ENCODE assay signal across 20 mouse cellular contexts in the genomic region with DNA sequence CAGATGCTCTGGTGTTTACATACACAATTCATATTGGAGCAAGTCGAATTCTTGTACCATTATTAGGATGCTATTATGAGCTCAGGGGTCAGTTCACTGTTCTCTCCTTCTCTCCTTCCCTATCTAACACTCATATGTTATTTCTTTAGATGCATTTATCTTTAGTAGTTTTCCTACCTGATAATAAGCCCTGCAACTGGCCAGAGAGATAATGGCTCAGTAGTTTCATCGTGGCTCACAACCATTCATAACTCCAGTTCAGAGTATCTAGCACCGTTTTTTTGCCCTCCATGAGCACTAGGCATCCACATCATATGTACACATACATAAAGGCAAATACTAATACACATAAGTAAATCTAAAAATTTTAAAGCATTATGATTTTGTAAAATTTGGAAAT. TPM values are rescaled to one million over a fixed set of nuclear protein-coding genes. Genes with fewer than 3 reads are reported as not detected.
A peak's percentile ranks its signal among the peaks of the same experiment; 100 is the strongest.
DNase-seq lines count a peak whose midpoint lies in the region; ATAC-seq and TF ChIP-seq lines count a peak whose summit lies in the region.
"Had no signal": no experiment of that assay in that cellular context is flagged by ENCODE, and none has a peak within 500 bp of the region (broad histone marks: within the 10 kb centered on the region; RNA-seq: fewer than 3 reads in every experiment).

No protein-coding gene starts in this region.

- no peak overlapping the region for H3K27ac ChIP-seq in liver, embryonic 12.5 days
- H3K27ac ChIP-seq in liver, embryonic 16.5 days (ENCODE audit: low read length) = no peak overlapping the region
- H3K27ac ChIP-seq in midbrain, embryonic 13.5 days = no peak overlapping the region
- H3K27ac ChIP-seq in cerebellum, adult 2 months (ENCODE audit: insufficient read depth, low read length) = no peak overlapping the region
- H3K27ac ChIP-seq: embryonic facial prominence, embryonic 13.5 days; forebrain, embryonic 12.5 days; heart, embryonic 10.5 days; hindbrain, embryonic 13.5 days had no signal

- no peaks in the 10 kb centered on the region for H3K27me3 ChIP-seq in liver, embryonic 12.5 days (replicated peaks)
- no peaks in the 10 kb centered on the region for H3K27me3 ChIP-seq in liver, embryonic 16.5 days (ENCODE audit: control insufficient read depth, insufficient read depth, low read depth, low read length)
- no peaks in the 10 kb centered on the region for H3K27me3 ChIP-seq in midbrain, embryonic 13.5 days
- H3K27me3 ChIP-seq in cerebellum, adult 2 months (ENCODE audit: control insufficient read depth, insufficient read depth, low read length) = no peaks in the 10 kb centered on the region
- H3K27me3 ChIP-seq: embryonic facial prominence, embryonic 13.5 days; forebrain, embryonic 12.5 days; hindbrain, embryonic 13.5 days; Patski had no signal

- no peaks in the 10 kb centered on the region for H3K9me3 ChIP-seq in liver, embryonic 12.5 days (replicated peaks)
- H3K9me3 ChIP-seq in liver, embryonic 16.5 days (replicated peaks; ENCODE audit: control insufficient read depth, low read length) = no peaks in the 10 kb centered on the region
- no peaks in the 10 kb centered on the region for H3K9me3 ChIP-seq in midbrain, embryonic 13.5 days
- H3K9me3 ChIP-seq: embryonic facial prominence, embryonic 13.5 days; forebrain, embryonic 12.5 days; heart, embryonic 10.5 days; hindbrain, embryonic 13.5 days had no signal

- intact Hi-C loops in heart, postnatal 14 days (cut with DNase I) = no loop called here

- peaks cover 74% of the 10 kb centered on the region for H3K36me3 ChIP-seq in liver, embryonic 12.5 days
- H3K36me3 ChIP-seq in liver, embryonic 16.5 days (ENCODE audit: control insufficient read depth, insufficient read depth) = peaks cover 12% of the 10 kb centered on the region
- H3K36me3 ChIP-seq in midbrain, embryonic 13.5 days = peaks cover 13% of the 10 kb centered on the region

- H3K4me3 ChIP-seq in liver, embryonic 12.5 days = no peak overlapping the region
- no peak overlapping the region for H3K4me3 ChIP-seq in liver, embryonic 16.5 days (ENCODE audit: low read depth, low read length)
- H3K4me3 ChIP-seq in midbrain, embryonic 13.5 days (replicated peaks) = no peak overlapping the region
- no peak overlapping the region for H3K4me3 ChIP-seq in cerebellum, adult 2 months (replicated peaks; ENCODE audit: insufficient read depth, low read depth, low read length)
- H3K4me3 ChIP-seq: embryonic facial prominence, embryonic 13.5 days; forebrain, embryonic 12.5 days; heart, embryonic 10.5 days; hindbrain, embryonic 13.5 days had no signal

- no peak overlapping the region for H3K9ac ChIP-seq in liver, embryonic 12.5 days
- H3K9ac ChIP-seq in liver, embryonic 16.5 days (ENCODE audit: low read depth, low read length) = no peak overlapping the region
- no peak overlapping the region for H3K9ac ChIP-seq in midbrain, embryonic 13.5 days (replicated peaks)
- H3K9ac ChIP-seq: embryonic facial prominence, embryonic 13.5 days; forebrain, embryonic 12.5 days; hindbrain, embryonic 13.5 days had no signal

- no peak for TF ChIP-seq POLR2A in cerebellum, adult 2 months (IDR thresholded peaks at IDR 0.05; ENCODE audit: borderline replicate concordance, insufficient read depth, low read length)

- peak; percentile 83 for ATAC-seq in liver, embryonic 12.5 days
- peak; percentile 78 for ATAC-seq in liver, embryonic 16.5 days (ENCODE audit: low read depth)
- no peak for ATAC-seq in midbrain, embryonic 13.5 days
- ATAC-seq: activated CD4-positive, CD25-positive, alpha-beta regulatory T cell, adult 4 months; forebrain, embryonic 16.5 days; Patski had no signal

- H3K4me1 ChIP-seq in liver, embryonic 12.5 days = peaks cover 32% of the 10 kb centered on the region
- peaks cover 11% of the 10 kb centered on the region for H3K4me1 ChIP-seq in liver, embryonic 16.5 days (ENCODE audit: control insufficient read depth, low read depth, low read length)
- no peaks in the 10 kb centered on the region for H3K4me1 ChIP-seq in midbrain, embryonic 13.5 days (replicated peaks)
- H3K4me1 ChIP-seq in cerebellum, adult 2 months (ENCODE audit: control insufficient read depth, insufficient read depth, low read length) = no peaks in the 10 kb centered on the region
- H3K4me1 ChIP-seq: embryonic facial prominence, embryonic 13.5 days; forebrain, embryonic 12.5 days; heart, embryonic 10.5 days; hindbrain, embryonic 13.5 days had no signal

- DNase-seq in c-Kit-positive CD71-positive TER-119-negative erythroid progenitor cells, embryonic 14.5 days (ENCODE audit: low read depth) = peak; percentile 46
- no peak for DNase-seq in ovary, postnatal 36 days (ENCODE audit: low spot score)
- no peak for DNase-seq in cerebellum, adult 2 months
- DNase-seq in heart, postnatal 14 days = no peak
- DNase-seq: adrenal gland, postnatal 14 days; cerebellum, adult 8-10 months; cerebellum, postnatal 14 days; gastrocnemius, postnatal 10 days; heart, adult 18-20 months; heart, postnatal 10 days had no signal

- TF ChIP-seq CTCF in cerebellum, adult 2 months (IDR thresholded peaks at IDR 0.05; ENCODE audit: borderline replicate concordance, insufficient read depth, low read depth, low read length) = no peak

- 35% methylated on average over 3 of the region's 3 CpGs for WGBS in liver, embryonic 12.5 days (ENCODE audit: insufficient replicate concordance)
- WGBS in liver, embryonic 16.5 days (ENCODE audit: insufficient replicate concordance) = 30% methylated on average over 3 of the region's 3 CpGs
- 98% methylated on average over 3 of the region's 3 CpGs for WGBS in midbrain, embryonic 13.5 days
- WGBS in cerebellum, adult 2 months = 94% methylated on average over 3 of the region's 3 CpGs

- peak overlapping the region; percentile 20; the same call in 1 of the 2 replicates for H3K4me2 ChIP-seq in liver, embryonic 12.5 days
- peak overlapping the region; percentile 20; the same call in 1 of the 2 replicates for H3K4me2 ChIP-seq in liver, embryonic 16.5 days (ENCODE audit: low read depth, low read length)
- no peak overlapping the region for H3K4me2 ChIP-seq in midbrain, embryonic 13.5 days (replicated peaks)
- H3K4me2 ChIP-seq: embryonic facial prominence, embryonic 13.5 days; forebrain, embryonic 12.5 days; hindbrain, embryonic 13.5 days had no signal

RNA-seq across cellular contexts. Expression of a gene that starts 44.4 kb away (rescaled TPM):
- 43.8 and 46.4 TPM in 2 replicates for polyA plus RNA-seq in liver, embryonic 12.5 days (2016; fragmentation: Nextera tagmentation; extraction: Ambion mirVana)
- polyA plus RNA-seq in liver, embryonic 16.5 days (2015; fragmentation: Nextera tagmentation; extraction: Ambion mirVana) = 18.0 and 20.1 TPM in 2 replicates
- polyA plus RNA-seq in midbrain, embryonic 13.5 days (2015; fragmentation: Nextera tagmentation; extraction: Ambion mirVana) = 20.8 and 22.5 TPM in 2 replicates
- 21.4 and 22.4 TPM in 2 replicates for polyA plus RNA-seq in cerebellum, adult 2 months (2012; rRNA removed)
- total RNA-seq in heart, postnatal 14 days (2021) = 10 to 100 TPM; 37.1 to 40.0 TPM
